Mouse (Mus musculus): ENCODE data around the gene Dmrt3. TPM values are rescaled to one million over a fixed set of nuclear protein-coding genes. Genes with fewer than 3 reads are reported as not detected.

The Dmrt3 gene
- polyA plus RNA-seq, 1 experiment from 2014 or later = 0.15 TPM

DNA sequence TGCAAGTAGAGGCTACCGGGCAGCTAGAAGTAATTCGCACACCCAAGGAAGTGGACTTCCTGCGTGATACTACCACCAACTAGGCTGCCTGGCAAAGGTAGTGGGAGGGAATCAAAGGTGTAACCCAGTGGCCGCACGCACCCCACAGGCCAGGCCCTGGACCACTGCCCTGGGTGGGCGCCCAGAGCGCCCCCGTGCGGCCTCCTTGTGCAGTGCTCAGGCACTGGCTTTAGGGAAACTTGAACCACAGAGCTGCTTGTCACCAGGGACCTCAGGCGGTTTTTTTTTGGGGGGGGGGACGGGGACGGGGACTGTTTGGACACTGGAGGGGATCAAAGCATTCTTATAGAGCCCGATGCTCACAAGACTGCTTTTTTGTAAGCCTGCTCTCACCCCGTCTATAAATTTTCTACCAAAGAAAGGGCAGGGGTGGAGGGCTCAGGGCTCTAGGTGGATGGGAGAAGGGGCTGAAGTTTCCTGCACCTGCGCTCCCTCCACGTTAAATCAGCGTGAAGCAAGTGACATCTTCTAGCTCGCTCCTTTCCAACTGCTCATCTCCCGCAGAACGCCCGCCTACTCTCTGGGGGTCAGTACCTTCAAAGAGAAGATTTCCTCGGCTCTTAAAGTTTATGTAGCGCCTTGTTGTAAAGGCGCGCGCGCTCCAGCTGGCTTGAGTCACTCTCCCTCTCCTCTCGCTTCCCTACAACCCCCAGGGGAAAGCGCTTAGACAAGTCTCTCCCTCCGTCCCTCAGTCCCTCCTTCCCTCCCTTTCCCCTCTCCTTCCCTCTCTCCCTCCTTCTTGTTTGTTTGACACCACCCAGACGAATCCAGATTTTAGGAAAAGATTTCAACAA, 55.6 kb downstream of the Dmrt3 start:
- Histone ChIP-seq H3K9me3 (replicated peaks) (no peaks in the 10 kb centered on the region), H3K27ac (no peak overlapping the region), H3K4me2 (peak overlapping the region; percentile 41), H3K27me3 (peaks cover 78% of the 10 kb centered on the region), H3K36me3 (no peaks in the 10 kb centered on the region), H3K4me3 (peak overlapping the region; percentile 10; the same call in 1 of the 2 replicates), H3K4me1 (replicated peaks) (peaks cover 7% of the 10 kb centered on the region; the same call in 1 of the 2 replicates), H3K9ac (peak overlapping the region; percentile 31; the same call in 1 of the 2 replicates)
- WGBS = 4% methylated on average over 31 of the region's 31 CpGs
- no peak for ATAC-seq (replicated peaks; ENCODE audit: insufficient number of reproducible peaks, insufficient read depth, low FRiP score, low read depth)

DNA sequence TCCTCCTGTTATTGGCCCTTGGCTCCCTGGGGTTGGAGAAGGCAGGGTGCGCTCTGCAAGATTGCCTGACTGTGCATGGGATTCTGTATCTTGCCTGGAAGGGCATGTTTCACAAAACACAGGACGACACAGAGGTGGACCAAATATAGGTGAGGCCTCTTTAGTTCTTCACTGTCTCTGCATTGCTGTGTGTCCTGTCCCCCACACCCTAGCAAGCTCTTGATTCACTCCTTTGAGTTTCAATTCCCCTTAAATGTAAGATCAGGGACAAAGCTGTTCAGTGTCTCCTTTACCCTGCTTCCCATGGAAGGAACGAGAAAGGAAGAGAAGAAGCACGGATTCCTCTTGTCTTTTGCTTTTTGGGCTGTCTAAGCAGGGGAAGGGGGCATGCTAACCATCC, 57.7 kb downstream of the Dmrt3 start:
- peaks cover 90% of the 10 kb centered on the region for H3K27me3 ChIP-seq

DNA sequence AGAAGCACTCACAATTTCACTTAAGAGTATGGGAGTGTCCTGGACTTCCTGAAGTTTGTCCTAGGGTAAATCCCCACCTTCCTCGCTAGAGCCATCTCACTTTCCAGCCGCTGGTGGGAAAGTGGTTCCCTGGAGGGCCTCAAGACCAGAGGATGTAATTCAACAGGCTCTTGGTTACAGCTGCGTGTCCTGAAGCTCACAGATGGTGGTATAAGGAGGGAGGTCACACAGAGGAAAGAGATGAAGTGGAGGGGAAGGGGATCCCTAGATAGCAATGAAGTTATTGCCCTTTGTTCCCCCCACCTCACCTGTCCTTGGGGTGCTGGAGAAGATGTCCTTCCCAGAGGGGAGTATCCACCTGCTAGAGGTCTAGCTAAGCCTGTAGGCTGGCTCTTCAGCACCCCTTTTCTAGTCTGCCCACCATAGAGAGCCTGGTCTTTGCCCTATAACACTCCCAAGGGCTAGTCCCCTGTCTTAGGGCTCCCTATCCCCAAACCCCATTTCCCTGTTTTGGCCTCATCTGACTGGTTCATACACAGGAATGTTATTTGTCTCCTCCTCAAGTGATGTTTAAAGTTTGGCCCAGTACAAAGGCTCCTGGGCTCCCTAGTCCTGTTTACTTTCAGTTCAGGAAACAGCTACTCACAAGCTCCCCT, 59.6 kb downstream of the Dmrt3 start:
- H3K4me2 ChIP-seq = no peak overlapping the region
- 8% methylated on average over 3 of the region's 3 CpGs for WGBS
- no peak overlapping the region for H3K4me3 ChIP-seq
- H3K9me3 ChIP-seq (replicated peaks) = no peaks in the 10 kb centered on the region
- H3K27ac ChIP-seq = no peak overlapping the region
- peaks cover 36% of the 10 kb centered on the region for H3K4me1 ChIP-seq (replicated peaks)
- no peak overlapping the region for H3K9ac ChIP-seq
- H3K36me3 ChIP-seq = no peaks in the 10 kb centered on the region
- H3K27me3 ChIP-seq = peaks cover 96% of the 10 kb centered on the region
- ATAC-seq (replicated peaks; ENCODE audit: insufficient number of reproducible peaks, insufficient read depth, low FRiP score, low read depth) = no peak

More for the DNA sequence above, 57.7 kb downstream of the Dmrt3 start:
- Histone ChIP-seq H3K4me2 (no peak overlapping the region), H3K9ac (no peak overlapping the region), H3K9me3 (replicated peaks) (no peaks in the 10 kb centered on the region), H3K27ac (no peak overlapping the region), H3K4me1 (replicated peaks) (peaks cover 20% of the 10 kb centered on the region), H3K4me3 (no peak overlapping the region), H3K36me3 (no peaks in the 10 kb centered on the region)
- ATAC-seq (replicated peaks; ENCODE audit: insufficient number of reproducible peaks, insufficient read depth, low FRiP score, low read depth) = no peak
- 15% methylated on average over 4 of the region's 4 CpGs for WGBS

DNA sequence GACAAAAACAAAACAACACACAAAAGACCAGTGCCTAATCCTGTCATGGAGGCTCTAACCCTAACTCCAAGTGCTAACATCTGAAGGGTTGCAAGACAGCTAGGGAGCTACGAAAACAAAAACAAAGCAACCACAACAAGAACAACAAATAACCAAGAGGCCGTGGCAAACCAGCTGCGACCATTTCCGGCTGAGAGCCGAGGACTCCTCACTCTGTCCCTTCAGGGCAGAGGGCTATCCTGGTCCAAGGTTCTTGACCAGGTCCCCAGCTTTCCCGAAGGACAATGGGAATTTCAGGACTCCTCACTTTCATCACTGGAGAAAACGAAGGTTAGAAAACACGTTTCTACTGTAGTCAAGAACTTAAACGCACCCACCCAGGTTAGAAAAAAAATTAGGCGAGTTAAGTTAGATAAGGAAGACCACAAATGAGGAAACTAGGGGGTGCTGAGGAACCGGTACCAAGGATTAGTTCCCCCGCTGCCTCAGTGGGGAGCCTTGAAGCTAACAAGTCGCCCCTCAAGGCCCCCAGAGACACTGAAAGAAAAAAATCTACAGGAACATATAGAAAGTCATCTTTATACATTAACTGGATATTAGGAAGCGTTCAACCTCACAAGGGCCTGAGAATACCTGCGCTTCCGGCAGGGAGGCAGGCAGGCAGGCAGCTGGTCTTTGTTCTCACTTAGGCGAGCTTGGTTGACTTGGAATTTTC, 60.6 kb downstream of the Dmrt3 start:
- H3K9me3 ChIP-seq (replicated peaks) = no peaks in the 10 kb centered on the region
- no peaks in the 10 kb centered on the region for H3K36me3 ChIP-seq
- H3K4me3 ChIP-seq = peak overlapping the region; percentile 8; the same call in 1 of the 2 replicates
- no peak for ATAC-seq (replicated peaks; ENCODE audit: insufficient number of reproducible peaks, insufficient read depth, low FRiP score, low read depth)
- H3K4me1 ChIP-seq (replicated peaks) = peaks cover 34% of the 10 kb centered on the region
- peaks cover 96% of the 10 kb centered on the region for H3K27me3 ChIP-seq
- H3K4me2 ChIP-seq = no peak overlapping the region
- H3K9ac ChIP-seq = no peak overlapping the region
- H3K27ac ChIP-seq = no peak overlapping the region
- 4% methylated on average over 17 of the region's 17 CpGs for WGBS

DNA sequence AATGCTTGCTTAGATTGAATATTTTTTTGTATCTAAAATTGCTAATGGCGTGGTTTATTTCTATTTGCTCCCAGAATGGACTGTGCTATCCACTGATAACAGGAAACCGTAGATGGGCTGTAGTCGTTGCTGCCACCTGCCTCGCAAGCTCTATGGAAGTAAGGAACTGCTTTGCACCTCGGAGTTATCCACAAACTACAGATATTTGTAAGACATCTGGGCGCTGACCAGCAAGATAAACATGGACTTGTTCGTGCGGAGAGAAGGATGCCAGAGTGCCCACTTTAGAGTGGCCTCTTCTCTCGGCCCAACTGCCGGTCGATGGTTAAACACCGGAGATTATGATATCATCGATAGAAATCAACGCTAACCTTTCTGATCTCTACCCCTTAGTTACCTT, 61.6 kb downstream of the Dmrt3 start:
- no peaks in the 10 kb centered on the region for H3K9me3 ChIP-seq (replicated peaks)
- H3K4me3 ChIP-seq = peak overlapping the region; percentile 59
- H3K4me2 ChIP-seq = peak overlapping the region; percentile 93
- ATAC-seq (replicated peaks; ENCODE audit: insufficient number of reproducible peaks, insufficient read depth, low FRiP score, low read depth) = no peak
- peaks cover 29% of the 10 kb centered on the region for H3K4me1 ChIP-seq (replicated peaks)
- no peak overlapping the region for H3K27ac ChIP-seq
- H3K9ac ChIP-seq = no peak overlapping the region
- H3K27me3 ChIP-seq = peaks cover 96% of the 10 kb centered on the region
- WGBS = under 1% methylated on average over 14 of the region's 14 CpGs
- H3K36me3 ChIP-seq = no peaks in the 10 kb centered on the region

DNA sequence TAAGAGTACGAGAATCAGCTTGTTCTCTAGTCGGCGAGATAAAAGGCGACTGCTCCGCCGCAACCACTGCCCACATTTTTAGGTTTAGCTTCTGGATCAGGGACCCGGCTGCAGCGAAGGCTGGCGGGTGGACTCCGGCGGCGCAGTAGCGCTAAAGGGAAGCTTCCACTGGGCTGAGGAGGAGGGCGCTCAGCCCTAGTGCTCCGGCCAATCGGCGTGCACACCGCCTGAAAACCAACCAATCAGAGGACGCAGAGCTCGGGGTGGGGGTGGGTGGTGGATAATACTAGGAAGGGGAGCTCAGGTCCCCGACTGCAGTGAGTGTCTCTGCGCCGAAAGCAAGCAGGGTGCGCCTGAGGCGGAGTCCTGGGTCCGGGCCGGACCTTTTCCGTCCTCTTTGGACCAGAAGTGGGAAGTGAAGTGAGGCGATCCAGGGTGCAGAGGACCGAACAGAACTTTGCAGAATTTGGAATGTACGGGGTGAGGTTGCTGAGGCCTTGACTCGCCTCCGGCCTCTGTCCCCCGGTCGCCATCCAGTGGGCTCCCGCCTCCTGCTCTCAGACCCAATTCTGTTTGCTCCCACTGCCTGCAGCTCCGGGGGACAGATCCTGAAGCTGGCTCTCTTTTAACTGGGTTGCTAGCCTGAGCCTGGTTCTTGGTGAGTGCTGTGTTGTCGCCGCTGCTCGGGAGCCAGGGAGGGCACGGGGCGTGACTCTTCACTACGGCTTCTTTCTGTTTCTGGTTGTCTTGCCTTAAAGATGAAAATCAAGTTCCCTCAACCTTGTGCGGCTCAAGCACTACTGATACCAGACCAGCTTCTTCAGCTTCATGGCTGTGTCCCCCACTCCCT, 62.2 kb downstream of the Dmrt3 start, which contains the start of gene Dmrt2:
Gene Dmrt2, plus strand, starts transcription at position 311 of the 850 bp plus-strand sequence.
- peak within 1 kb of the TSS; percentile 93 for H3K4me2 ChIP-seq
- H3K27me3 ChIP-seq = peaks cover 95% of the 10 kb centered on the region
- no peaks in the 10 kb centered on the region for H3K9me3 ChIP-seq (replicated peaks)
- peaks cover 29% of the 10 kb centered on the region for H3K4me1 ChIP-seq (replicated peaks)
- WGBS = under 1% methylated on average over 44 of the region's 44 CpGs
- H3K4me3 ChIP-seq = peak within 1 kb of the TSS; percentile 59
- H3K27ac ChIP-seq = no peak within 1 kb of the TSS
- peak within 1 kb of the TSS; percentile 44 for H3K9ac ChIP-seq
- ATAC-seq (replicated peaks; ENCODE audit: insufficient number of reproducible peaks, insufficient read depth, low FRiP score, low read depth) = peak; percentile 92
- H3K36me3 ChIP-seq = no peaks in the 10 kb centered on the region

Other genes starting within 250 kb of the Dmrt3 start
- gene Dmrt1, start 104.7 kb upstream of the Dmrt3 start, polyA plus RNA-seq (2015; fragmentation: Nextera tagmentation; extraction: Ambion mirVana) = not detected in 2 replicates
- 0.79 and 4.9 TPM in 2 replicates for gene Dmrt2, start 62.1 kb downstream of the Dmrt3 start, polyA plus RNA-seq (2015; fragmentation: Nextera tagmentation; extraction: Ambion mirVana)